Mouse (Mus musculus) liver, embryonic 14.5 days (tissue): ENCODE measurements around the gene Ppp2r5c. TPM values are rescaled to one million over a fixed set of nuclear protein-coding genes. Genes with fewer than 3 reads are reported as not detected.

Source experiments
- ATAC-seq: fragments of 200-750 bp; cut with Nextera tagmentation; 2 replicates; pipeline ENCODE4 v1.8.0; 2017; ENCODE audit warnings: moderate number of reproducible peaks, mild to moderate bottlenecking, moderate library complexity; ENCODE audit not compliant: insufficient read depth
- DNase-seq, 3 experiments: peaks; one replicate each; pipeline ENCODE4 v3.0.0-alpha.2; 2012 to 2013; ENCODE audit warnings: low read depth in 3 of 3, low spot score in 3 of 3
- H3K27ac ChIP-seq: fragments of 300-500 bp; sonication (generic); 2 replicates; pipeline ENCODE4 v1.5.1; 2014; ENCODE audit warnings: moderate library complexity, mild to moderate bottlenecking, control low read depth, inconsistent platforms
- H3K27me3 ChIP-seq: fragments of 300-500 bp; sonication (generic); 2 replicates; pipeline ENCODE4 v1.6.1; 2014; ENCODE audit warnings: mild to moderate bottlenecking, low read length, moderate library complexity; ENCODE audit not compliant: control insufficient read depth, insufficient read depth
- H3K36me3 ChIP-seq: fragments of 300-500 bp; sonication (generic); replicated peaks from 2 replicates; pipeline ENCODE4 v1.6.1; 2014; ENCODE audit warnings: low read depth; ENCODE audit not compliant: control insufficient read depth, insufficient read depth
- H3K4me1 ChIP-seq, 2 experiments: fragments of 200-500 bp in 1 of 2; fragments of 300-500 bp in 1 of 2; sonication (generic) in 1 of 2; replicated peaks; 2 replicates each; pipeline ENCODE4 v1.6.1; 2012 to 2014; ENCODE audit warnings: antibody characterized with exemption in 1 of 2, inconsistent platforms in 1 of 2, low read length in 1 of 2; ENCODE audit not compliant: control insufficient read depth in 2 of 2, insufficient read depth in 2 of 2
- H3K4me2 ChIP-seq: fragments of 300-500 bp; sonication (generic); 2 replicates; pipeline ENCODE4 v1.6.1; 2014; ENCODE audit warnings: low read depth, mild to moderate bottlenecking, control low read depth, moderate library complexity
- H3K4me3 ChIP-seq, 2 experiments: fragments of 200-500 bp in 1 of 2; fragments of 300-500 bp in 1 of 2; sonication (generic) in 1 of 2; 2 replicates each; pipeline ENCODE4 v1.5.1; 2012 to 2014; ENCODE audit warnings: low read depth in 2 of 2, low read length in 2 of 2, mild to moderate bottlenecking in 2 of 2, control low read depth in 1 of 2, inconsistent platforms in 1 of 2, moderate library complexity in 1 of 2; ENCODE audit not compliant: insufficient read depth in 1 of 2
- H3K9ac ChIP-seq: fragments of 300-500 bp; sonication (generic); replicated peaks from 2 replicates; pipeline ENCODE4 v1.6.1; 2014; ENCODE audit warnings: mild to moderate bottlenecking, control low read depth, moderate library complexity
- H3K9me3 ChIP-seq: fragments of 300-500 bp; sonication (generic); 2 replicates; pipeline ENCODE4 v1.6.1; 2016; ENCODE audit warnings: low read length, mixed read lengths; ENCODE audit not compliant: control insufficient read depth
- CTCF ChIP-seq: IDR thresholded peaks from 2 replicates; pipeline ENCODE4 v1.5.1; 2016; ENCODE audit warnings: antibody characterized with exemption, low read depth, control low read depth
- EP300 ChIP-seq: IDR thresholded peaks from 2 replicates; pipeline ENCODE4 v1.6.1; 2016; ENCODE audit warnings: antibody characterized with exemption, low read depth
- WGBS: fragments of 180-500 bp; shearing (Covaris S2); extraction: QIAGEN DNeasy Blood & Tissue Kit; methylation state at CpG from one replicate; pipeline ENCODE4 v1.1.7; 2014; ENCODE audit not compliant: insufficient replicate concordance; 5-methylcytosine and 5-hydroxymethylcytosine counted together
- polyA plus RNA-seq, 2 experiments: library from polyadenylated mRNA; depleted of rRNA in 1 of 2; stranded (reverse) in 1 of 2; unstranded in 1 of 2; fragments of >200 nt; fragmentation: Nextera tagmentation in 1 of 2; extraction: Ambion mirVana in 1 of 2; gene quantifications; 2 replicates each; pipeline versions ENCODE4 v1.2.1 to v1.2.3; 2012 to 2014

The Ppp2r5c gene
- polyA plus RNA-seq, 2 experiments: 22.6 to 70.8 TPM

- Histone ChIP-seq H3K9me3 (no peaks in the 10 kb centered on the region), H3K27ac (no peak overlapping the region), H3K4me2 (no peak overlapping the region), H3K4me1 (peaks cover 0 to 6% of the 10 kb centered on the region in 2 experiments; a peak in 1 of 4 replicates), H3K4me3 (no peak overlapping the region), H3K9ac (no peak overlapping the region), H3K36me3 (no peaks in the 10 kb centered on the region), H3K27me3 (no peaks in the 10 kb centered on the region)
- DNase-seq (no peak), ATAC-seq (no peak)
- TF ChIP-seq CTCF: no peak
- no peak for TF ChIP-seq EP300
- WGBS: 68% methylated on average over 2 of the region's 2 CpGs
These were observed 4.7 kb upstream of the Ppp2r5c start for GRCm38 (mm10) chr12:110442238-110442637.

GRCm38 (mm10) chr12:110444530-110444929 lies 2.4 kb upstream of the Ppp2r5c start:
- Histone ChIP-seq H3K27me3 (no peaks in the 10 kb centered on the region), H3K27ac (no peak overlapping the region), H3K4me1 (peaks cover 3 to 6% of the 10 kb centered on the region in 2 experiments; a peak in 2 of 4 replicates), H3K4me2 (no peak overlapping the region), H3K4me3 (no peak overlapping the region), H3K9ac (no peak overlapping the region), H3K36me3 (no peaks in the 10 kb centered on the region), H3K9me3 (no peaks in the 10 kb centered on the region)
- no peak for TF ChIP-seq CTCF
- no peak for TF ChIP-seq EP300
- DNase-seq (no peak), ATAC-seq (no peak)
- 66% methylated on average over 5 of the region's 5 CpGs for WGBS

GRCm38 (mm10) chr12:110445775-110446174 lies 1.1 kb upstream of the Ppp2r5c start:
- TF ChIP-seq CTCF (no peak), EP300 (no peak)
- DNase-seq: no peak
- Histone ChIP-seq H3K27me3 (no peaks in the 10 kb centered on the region), H3K9me3 (no peaks in the 10 kb centered on the region), H3K4me2 (peak overlapping the region; percentile 82), H3K9ac (no peak overlapping the region), H3K4me1 (peaks cover 3 to 6% of the 10 kb centered on the region in 2 experiments; a peak in 2 of 4 replicates), H3K4me3 (peak overlapping the region; percentile 68 to 87; a peak in 3 of 4 replicates), H3K27ac (no peak overlapping the region), H3K36me3 (no peaks in the 10 kb centered on the region)
- 43% methylated on average over 7 of the region's 7 CpGs for WGBS
- no peak for ATAC-seq

- H3K4me1 ChIP-seq: peaks cover 3 to 6% of the 10 kb centered on the region in 2 experiments; a peak in 2 of 4 replicates
- no peaks in the 10 kb centered on the region for H3K9me3 ChIP-seq
- H3K36me3 ChIP-seq: no peaks in the 10 kb centered on the region
- H3K4me2 ChIP-seq: peak overlapping the region; percentile 82
- H3K27ac ChIP-seq: no peak overlapping the region
- WGBS: under 1% methylated on average over 34 of the region's 39 CpGs
- no peak for TF ChIP-seq CTCF
- TF ChIP-seq EP300: no peak
- peak in 1 of 3 experiments; percentile 22 for DNase-seq
- H3K27me3 ChIP-seq: no peaks in the 10 kb centered on the region
- H3K4me3 ChIP-seq: peak overlapping the region; percentile 48 to 87
- peak; percentile 55 for ATAC-seq
- H3K9ac ChIP-seq: peak overlapping the region; percentile 78
These were observed 386 bp downstream of the Ppp2r5c start for GRCm38 (mm10) chr12:110447306-110447705.

GRCm38 (mm10) chr12:110448767-110449166 lies 1.8 kb downstream of the Ppp2r5c start:
- ATAC-seq: no peak
- H3K9me3 ChIP-seq: no peaks in the 10 kb centered on the region

More at GRCm38 (mm10) chr12:110448767-110449166, 1.8 kb downstream of the Ppp2r5c start:
- H3K9ac ChIP-seq: no peak overlapping the region
- TF ChIP-seq CTCF (no peak), EP300 (no peak)
- H3K36me3 ChIP-seq: no peaks in the 10 kb centered on the region
- no peak overlapping the region for H3K4me3 ChIP-seq
- peaks cover 3 to 6% of the 10 kb centered on the region in 2 experiments; a peak in 2 of 4 replicates for H3K4me1 ChIP-seq
- no peak for DNase-seq
- no peak overlapping the region for H3K4me2 ChIP-seq
- WGBS: 77% methylated on average over 10 of the region's 10 CpGs
- H3K27ac ChIP-seq: no peak overlapping the region
- H3K27me3 ChIP-seq: no peaks in the 10 kb centered on the region
